Mouse (Mus musculus): Measurements from ENCODE around the gene Rnf186. TPM values are rescaled to one million over a fixed set of nuclear protein-coding genes. Genes with fewer than 3 reads are reported as not detected.

The Rnf186 gene
- polyA plus RNA-seq, 1 experiment from 2014 or later = 0.43 TPM

GRCm38 (mm10) chr4:138943730-138944129 lies 23.2 kb upstream of the Rnf186 start:
- Histone ChIP-seq H3K27ac (replicated peaks) (peak overlapping the region; percentile 81; the same call in 1 of the 2 replicates), H3K36me3 (no peaks in the 10 kb centered on the region), H3K9ac (no peak overlapping the region), H3K4me2 (replicated peaks) (peak overlapping the region; percentile 24; the same call in 1 of the 2 replicates), H3K9me3 (replicated peaks) (no peaks in the 10 kb centered on the region), H3K27me3 (no peaks in the 10 kb centered on the region), H3K4me1 (peaks cover 15% of the 10 kb centered on the region), H3K4me3 (replicated peaks) (peak overlapping the region; percentile 29)
- 31% methylated on average over 15 of the region's 15 CpGs for WGBS
- ATAC-seq (ENCODE audit: insufficient number of reproducible peaks, low FRiP score, low TSS enrichment, low read depth) = no peak

- H3K9ac ChIP-seq = no peak overlapping the region
- no peak for ATAC-seq (ENCODE audit: insufficient number of reproducible peaks, low FRiP score, low TSS enrichment, low read depth)
- WGBS = 80% methylated on average over 2 of the region's 2 CpGs
- no peak overlapping the region for H3K27ac ChIP-seq (replicated peaks)
- H3K4me3 ChIP-seq (replicated peaks) = no peak overlapping the region
- H3K4me2 ChIP-seq (replicated peaks) = no peak overlapping the region
- H3K36me3 ChIP-seq = no peaks in the 10 kb centered on the region
- H3K9me3 ChIP-seq (replicated peaks) = no peaks in the 10 kb centered on the region
- no peaks in the 10 kb centered on the region for H3K4me1 ChIP-seq
- 0 out of 2 replicates have a peak, but pooled peaks cover 2% of the 10 kb centered on the region for H3K27me3 ChIP-seq
Measured at GRCm38 (mm10) chr4:138948257-138948656, 18.7 kb upstream of the Rnf186 start.

- Histone ChIP-seq H3K4me3 (replicated peaks) (no peak overlapping the region), H3K4me2 (replicated peaks) (no peak overlapping the region), H3K27ac (replicated peaks) (no peak overlapping the region), H3K9ac (no peak overlapping the region), H3K27me3 (no peaks in the 10 kb centered on the region), H3K36me3 (no peaks in the 10 kb centered on the region), H3K9me3 (replicated peaks) (no peaks in the 10 kb centered on the region), H3K4me1 (no peaks in the 10 kb centered on the region)
- no peak for ATAC-seq (ENCODE audit: insufficient number of reproducible peaks, low FRiP score, low TSS enrichment, low read depth)
- WGBS = 87% methylated on average over 9 of the region's 9 CpGs
Measured at GRCm38 (mm10) chr4:138958612-138959011, 8.3 kb upstream of the Rnf186 start.

GRCm38 (mm10) chr4:138959120-138959519 lies 7.8 kb upstream of the Rnf186 start:
- H3K4me3 ChIP-seq (replicated peaks) = no peak overlapping the region
- H3K4me1 ChIP-seq = no peaks in the 10 kb centered on the region
- H3K36me3 ChIP-seq = no peaks in the 10 kb centered on the region
- H3K9ac ChIP-seq = no peak overlapping the region
- H3K27me3 ChIP-seq = no peaks in the 10 kb centered on the region
- 78% methylated on average over 15 of the region's 15 CpGs for WGBS
- no peaks in the 10 kb centered on the region for H3K9me3 ChIP-seq (replicated peaks)
- no peak overlapping the region for H3K27ac ChIP-seq (replicated peaks)
- no peak for ATAC-seq (ENCODE audit: insufficient number of reproducible peaks, low FRiP score, low TSS enrichment, low read depth)
- H3K4me2 ChIP-seq (replicated peaks) = no peak overlapping the region

GRCm38 (mm10) chr4:138959926-138960325 lies 7.0 kb upstream of the Rnf186 start:
- Histone ChIP-seq H3K4me1 (no peaks in the 10 kb centered on the region), H3K27me3 (no peaks in the 10 kb centered on the region), H3K4me2 (replicated peaks) (no peak overlapping the region), H3K36me3 (no peaks in the 10 kb centered on the region), H3K4me3 (replicated peaks) (no peak overlapping the region), H3K9ac (no peak overlapping the region), H3K9me3 (replicated peaks) (no peaks in the 10 kb centered on the region), H3K27ac (replicated peaks) (no peak overlapping the region)
- WGBS = 73% methylated on average over 7 of the region's 7 CpGs
- no peak for ATAC-seq (ENCODE audit: insufficient number of reproducible peaks, low FRiP score, low TSS enrichment, low read depth)

GRCm38 (mm10) chr4:138962719-138963118 lies 4.2 kb upstream of the Rnf186 start:
- no peaks in the 10 kb centered on the region for H3K27me3 ChIP-seq
- WGBS = 76% methylated on average over 5 of the region's 5 CpGs
- no peaks in the 10 kb centered on the region for H3K4me1 ChIP-seq
- no peak overlapping the region for H3K4me3 ChIP-seq (replicated peaks)
- H3K9ac ChIP-seq = no peak overlapping the region
- ATAC-seq (ENCODE audit: insufficient number of reproducible peaks, low FRiP score, low TSS enrichment, low read depth) = no peak
- no peak overlapping the region for H3K4me2 ChIP-seq (replicated peaks)
- H3K9me3 ChIP-seq (replicated peaks) = no peaks in the 10 kb centered on the region
- H3K27ac ChIP-seq (replicated peaks) = no peak overlapping the region
- no peaks in the 10 kb centered on the region for H3K36me3 ChIP-seq

- Histone ChIP-seq H3K9ac (no peak overlapping the region), H3K27me3 (no peaks in the 10 kb centered on the region), H3K4me3 (replicated peaks) (no peak overlapping the region), H3K4me2 (replicated peaks) (no peak overlapping the region), H3K27ac (replicated peaks) (no peak overlapping the region), H3K36me3 (no peaks in the 10 kb centered on the region), H3K9me3 (replicated peaks) (no peaks in the 10 kb centered on the region), H3K4me1 (no peaks in the 10 kb centered on the region)
- ATAC-seq (ENCODE audit: insufficient number of reproducible peaks, low FRiP score, low TSS enrichment, low read depth) = no peak
- WGBS = 66% methylated on average over 5 of the region's 5 CpGs
Measured at GRCm38 (mm10) chr4:138965871-138966270, 1.0 kb upstream of the Rnf186 start.

- no peak; the same call in 1 of the 2 replicates for ATAC-seq (ENCODE audit: insufficient number of reproducible peaks, low FRiP score, low TSS enrichment, low read depth)
- peaks cover 8% of the 10 kb centered on the region for H3K4me1 ChIP-seq
- no peaks in the 10 kb centered on the region for H3K36me3 ChIP-seq
- no peak overlapping the region for H3K27ac ChIP-seq (replicated peaks)
- no peak overlapping the region for H3K4me2 ChIP-seq (replicated peaks)
- H3K4me3 ChIP-seq (replicated peaks) = no peak overlapping the region
- no peak overlapping the region for H3K9ac ChIP-seq
- no peaks in the 10 kb centered on the region for H3K9me3 ChIP-seq (replicated peaks)
- WGBS = 92% methylated on average over 15 of the region's 15 CpGs
- no peaks in the 10 kb centered on the region for H3K27me3 ChIP-seq
Measured at GRCm38 (mm10) chr4:138967485-138967884, 573 bp downstream of the Rnf186 start.

- H3K9ac ChIP-seq = no peak overlapping the region
- H3K4me2 ChIP-seq (replicated peaks) = no peak overlapping the region
- no peaks in the 10 kb centered on the region for H3K27me3 ChIP-seq
- no peak for ATAC-seq (ENCODE audit: insufficient number of reproducible peaks, low FRiP score, low TSS enrichment, low read depth)
- H3K9me3 ChIP-seq (replicated peaks) = no peaks in the 10 kb centered on the region
- H3K4me3 ChIP-seq (replicated peaks) = no peak overlapping the region
- H3K27ac ChIP-seq (replicated peaks) = no peak overlapping the region
- no peaks in the 10 kb centered on the region for H3K36me3 ChIP-seq
- WGBS = 84% methylated on average over 16 of the region's 16 CpGs
- H3K4me1 ChIP-seq = peaks cover 20% of the 10 kb centered on the region
Measured at GRCm38 (mm10) chr4:138968772-138969556, 2.1 kb downstream of the Rnf186 start.

GRCm38 (mm10) chr4:138969736-138970135 lies 2.8 kb downstream of the Rnf186 start:
- peaks cover 20% of the 10 kb centered on the region for H3K4me1 ChIP-seq
- no peaks in the 10 kb centered on the region for H3K36me3 ChIP-seq
- H3K9me3 ChIP-seq (replicated peaks) = no peaks in the 10 kb centered on the region
- no peak overlapping the region for H3K27ac ChIP-seq (replicated peaks)
- no peak overlapping the region for H3K4me2 ChIP-seq (replicated peaks)
- 51% methylated on average over 9 of the region's 9 CpGs for WGBS
- H3K9ac ChIP-seq = no peak overlapping the region
- no peaks in the 10 kb centered on the region for H3K27me3 ChIP-seq
- no peak for ATAC-seq (ENCODE audit: insufficient number of reproducible peaks, low FRiP score, low TSS enrichment, low read depth)
- H3K4me3 ChIP-seq (replicated peaks) = no peak overlapping the region

GRCm38 (mm10) chr4:138971371-138971770 lies 4.5 kb downstream of the Rnf186 start:
- Histone ChIP-seq H3K9ac (no peak overlapping the region), H3K27ac (replicated peaks) (no peak overlapping the region), H3K36me3 (no peaks in the 10 kb centered on the region), H3K4me3 (replicated peaks) (no peak overlapping the region), H3K9me3 (replicated peaks) (no peaks in the 10 kb centered on the region), H3K4me2 (replicated peaks) (no peak overlapping the region), H3K4me1 (peaks cover 20% of the 10 kb centered on the region), H3K27me3 (no peaks in the 10 kb centered on the region)
- WGBS = 93% methylated on average over 6 of the region's 6 CpGs
- ATAC-seq (ENCODE audit: insufficient number of reproducible peaks, low FRiP score, low TSS enrichment, low read depth) = no peak

Measured in embryonic facial prominence, embryonic 15.5 days (tissue).